Mouse (Mus musculus): Measurements from ENCODE around the gene Cox4i1. TPM values are rescaled to one million over a fixed set of nuclear protein-coding genes. Genes with fewer than 3 reads are reported as not detected.

Cox4i1 gene
- 1,000 to 10,000 TPM; 2,747 to 2,903 TPM for total RNA-seq (2021)
- long read RNA-seq, experiment 1, transcript Cox4i1-205 (5 exons, 765 nt): minor isoform, 60 of 5,531 reads
- long read RNA-seq, experiment 1, transcript Cox4i1-203 (2 exons, 438 nt): minor isoform, 26 of 5,531 reads
- long read RNA-seq, experiment 1, transcript Cox4i1-201 (5 exons, 745 nt): minor isoform, 2,380 of 5,531 reads
- long read RNA-seq, experiment 1, transcript Cox4i1-204 (3 exons, 578 nt): major isoform, 2,836 of 5,531 reads
- long read RNA-seq, experiment 1, partial matches to known transcripts: 170 of 5,531 reads
- long read RNA-seq, experiment 1, other reads (novel, unspliced or antisense): 59 of 5,531 reads
- long read RNA-seq, experiment 2, transcript Cox4i1-201 (5 exons, 745 nt): minor isoform, 2,086 of 6,100 reads
- long read RNA-seq, experiment 2, transcript Cox4i1-203 (2 exons, 438 nt): minor isoform, 18 of 6,100 reads
- long read RNA-seq, experiment 2, transcript Cox4i1-204 (3 exons, 578 nt): major isoform, 3,784 of 6,100 reads
- long read RNA-seq, experiment 2, transcript Cox4i1-205 (5 exons, 765 nt): minor isoform, 45 of 6,100 reads
- long read RNA-seq, experiment 2, partial matches to known transcripts: 93 of 6,100 reads
- long read RNA-seq, experiment 2, other reads (novel, unspliced or antisense): 74 of 6,100 reads

DNA sequence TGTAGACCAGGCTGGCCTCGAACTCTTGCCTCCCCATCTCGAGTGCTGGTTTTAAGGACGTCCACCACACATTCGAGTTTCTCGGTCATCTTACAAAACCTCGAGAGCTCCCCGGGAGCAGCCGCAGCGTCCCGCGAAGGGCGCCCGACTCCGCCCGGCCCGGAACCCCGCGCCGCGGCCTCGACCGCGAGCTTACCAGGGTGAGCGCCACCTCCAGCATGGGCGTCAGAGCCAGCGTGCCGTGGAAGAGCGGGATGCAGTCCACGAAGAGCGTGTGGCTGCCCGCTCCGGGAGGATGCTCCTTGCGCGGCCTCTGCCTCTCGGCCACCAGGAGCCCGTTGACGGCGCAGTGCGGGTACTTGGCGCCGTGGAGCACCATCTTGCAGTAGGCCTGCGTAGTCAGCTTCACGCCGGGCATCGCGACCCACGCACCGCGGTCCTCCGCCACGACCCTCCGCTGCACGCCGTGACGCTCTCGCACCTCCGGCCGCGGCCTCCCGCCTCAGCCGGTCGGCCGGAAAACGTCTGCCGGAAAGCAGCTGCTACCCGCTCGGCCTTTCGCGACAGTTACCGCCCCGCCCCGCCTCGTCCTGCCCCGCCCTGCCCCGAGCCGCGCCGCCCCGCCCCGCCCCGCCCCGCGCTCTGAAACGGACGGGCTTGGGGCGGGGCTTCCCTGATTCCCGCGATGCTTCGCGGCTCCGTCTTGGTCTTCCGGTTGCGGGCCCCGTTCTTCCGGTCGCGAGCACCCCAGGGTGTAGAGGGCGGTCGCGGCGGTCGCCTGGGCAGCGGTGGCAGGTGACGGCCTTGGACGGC, at the start of gene Cox4i1, which contains the start of gene Gm27021:
Gene Cox4i1 (plus strand): TSS at position 662 of the 813 bp plus-strand sequence.
Gene Gm27021 (minus strand): TSS at position 519 of the 813 bp plus-strand sequence.
- peak; percentile 96 for DNase-seq

DNA sequence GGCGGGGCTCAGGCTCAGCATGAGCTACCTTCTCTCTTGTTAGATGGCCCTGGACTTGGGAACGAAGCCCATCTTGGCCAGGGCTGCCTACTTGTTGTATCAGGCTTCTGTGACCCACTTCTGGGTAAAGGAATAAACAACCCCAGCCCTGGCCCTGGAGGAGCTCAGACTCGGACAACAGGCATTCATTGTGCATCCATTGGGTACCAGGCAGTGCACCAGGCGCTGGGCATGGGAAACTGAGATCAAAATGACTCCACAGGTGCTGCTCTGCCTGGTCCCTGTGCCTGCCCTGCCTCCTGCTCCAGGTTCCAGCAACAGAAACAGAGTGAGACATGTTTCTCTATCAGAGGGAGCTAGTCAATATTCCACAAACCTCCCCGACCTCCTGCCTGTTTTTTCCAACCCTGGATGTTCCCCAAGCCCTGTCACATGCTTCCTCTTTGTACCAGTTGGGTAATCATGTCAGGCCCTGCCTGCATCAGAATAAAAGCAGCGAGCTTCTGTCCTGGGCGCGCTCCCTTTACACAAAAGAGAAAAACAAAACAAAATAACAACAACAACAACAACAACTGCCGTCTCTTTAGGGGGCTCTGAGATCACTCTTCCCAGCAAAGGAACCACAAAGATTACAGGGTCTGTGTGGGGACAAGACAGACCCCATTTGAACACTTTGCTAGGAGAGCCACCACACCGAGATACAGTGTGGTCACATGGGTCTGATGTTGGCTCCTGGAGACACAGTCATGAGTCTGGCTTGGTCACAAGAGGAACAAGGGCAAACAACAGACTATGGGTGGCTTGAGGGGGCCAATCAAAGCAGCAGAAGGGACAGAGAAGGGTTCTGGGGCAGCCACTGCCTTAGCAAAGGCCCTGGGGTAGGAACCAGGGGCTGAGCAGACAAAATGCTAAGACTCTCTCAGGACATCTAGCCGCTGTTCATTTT, 48.5 kb upstream of the Cox4i1 start:
- DNase-seq: peak; percentile 62

DNA sequence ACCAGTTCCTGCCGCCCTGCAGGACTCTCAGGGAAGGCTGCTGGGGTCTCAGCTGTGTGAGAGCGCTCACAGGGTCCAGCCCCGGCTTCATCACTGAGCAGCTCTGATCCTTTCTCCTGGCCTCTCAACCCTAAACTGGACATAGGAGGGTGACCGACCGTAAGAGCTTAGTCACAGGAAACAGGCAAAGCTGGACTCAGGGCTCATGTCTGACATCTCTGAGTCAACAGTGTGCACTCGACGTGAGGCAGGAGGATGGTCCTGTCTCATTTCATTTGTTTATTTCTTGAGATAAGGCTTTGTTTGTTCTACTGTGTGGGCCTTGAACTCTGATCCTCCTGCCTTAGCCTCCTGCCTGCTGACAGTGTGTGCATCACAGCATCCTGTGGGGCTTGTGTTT, 47.6 kb upstream of the Cox4i1 start:
- no peak for DNase-seq

DNA sequence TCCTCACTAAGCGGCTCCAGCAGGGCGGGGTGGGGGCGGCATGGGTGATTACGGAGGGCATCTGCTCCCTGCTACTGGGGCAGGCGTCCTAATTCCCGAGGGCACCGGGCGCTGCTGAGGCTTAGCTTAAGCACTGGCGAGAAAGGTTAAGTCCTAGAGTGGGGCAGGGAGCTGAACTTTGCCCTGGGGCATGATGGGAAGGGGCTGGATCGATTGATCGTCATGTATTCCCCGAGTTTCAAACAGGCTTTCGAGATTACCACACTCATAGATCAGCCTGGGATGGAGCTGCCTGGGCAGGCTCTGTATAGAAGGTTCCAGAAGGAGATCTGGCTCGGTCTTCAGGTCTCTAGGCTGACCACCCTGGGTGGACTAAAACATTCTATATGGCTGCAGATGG, 45.9 kb upstream of the Cox4i1 start:
- no peak for DNase-seq

DNA sequence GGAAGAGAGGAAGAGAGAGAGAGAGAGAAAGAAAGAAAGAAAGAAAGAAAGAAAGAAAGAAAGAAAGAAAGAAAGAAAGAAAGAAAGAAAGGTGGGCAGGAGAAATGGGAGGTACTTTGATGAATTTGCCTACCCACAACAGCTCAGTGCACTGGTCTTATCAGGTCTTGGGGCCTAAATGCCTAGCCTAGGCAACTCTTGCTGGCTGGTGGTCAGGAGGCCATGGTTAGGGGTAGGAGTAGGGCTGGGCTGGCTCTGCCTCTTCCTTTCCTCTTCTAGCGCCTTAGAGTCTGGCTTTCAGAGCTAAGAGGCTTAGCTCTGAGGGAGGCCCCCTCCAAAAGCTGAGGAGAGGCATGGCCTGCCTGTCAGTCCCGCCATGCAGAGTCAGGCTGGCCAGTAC, 44.4 kb upstream of the Cox4i1 start:
- no peak for DNase-seq

DNA sequence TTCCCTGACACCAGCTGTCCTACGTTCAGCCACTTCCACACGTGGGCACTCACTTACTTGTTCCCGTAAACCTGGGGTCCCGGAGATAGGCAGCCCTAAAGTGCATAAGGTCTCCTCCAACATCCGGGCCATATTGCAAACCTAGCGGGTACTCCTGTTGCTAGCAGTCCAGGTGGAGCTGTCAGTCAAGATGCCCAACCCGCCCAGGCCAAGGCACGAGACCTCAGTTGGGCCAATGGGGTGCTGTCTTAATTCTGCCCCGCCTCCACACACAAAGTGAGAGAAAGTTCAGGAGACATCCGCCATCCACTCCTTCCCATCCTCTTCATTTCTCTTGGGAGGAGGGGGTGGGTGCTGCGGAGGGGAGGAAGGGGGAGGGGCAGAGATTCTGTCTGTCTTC, 41.6 kb upstream of the Cox4i1 start:
- DNase-seq: no peak

DNA sequence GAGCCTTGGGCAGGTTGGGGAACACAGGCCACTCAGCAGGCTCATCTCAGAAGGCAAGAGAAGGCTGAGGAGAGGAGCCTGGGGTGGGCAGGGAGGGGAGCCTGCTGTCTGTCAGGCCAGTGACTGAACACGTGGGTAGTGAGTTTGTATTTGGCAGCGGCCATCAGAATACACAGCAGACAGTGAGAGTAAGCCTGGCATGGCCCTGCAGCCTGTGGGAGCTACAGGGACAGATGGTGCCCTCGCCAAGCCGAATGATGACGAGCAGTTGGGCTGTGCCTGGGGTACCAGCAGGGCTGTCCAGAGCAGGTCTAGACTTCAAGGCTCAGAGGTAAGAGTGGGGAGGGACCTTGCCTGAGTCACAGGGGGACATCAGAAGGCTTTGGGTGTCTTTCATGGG, 40.7 kb upstream of the Cox4i1 start:
- no peak for DNase-seq

DNA sequence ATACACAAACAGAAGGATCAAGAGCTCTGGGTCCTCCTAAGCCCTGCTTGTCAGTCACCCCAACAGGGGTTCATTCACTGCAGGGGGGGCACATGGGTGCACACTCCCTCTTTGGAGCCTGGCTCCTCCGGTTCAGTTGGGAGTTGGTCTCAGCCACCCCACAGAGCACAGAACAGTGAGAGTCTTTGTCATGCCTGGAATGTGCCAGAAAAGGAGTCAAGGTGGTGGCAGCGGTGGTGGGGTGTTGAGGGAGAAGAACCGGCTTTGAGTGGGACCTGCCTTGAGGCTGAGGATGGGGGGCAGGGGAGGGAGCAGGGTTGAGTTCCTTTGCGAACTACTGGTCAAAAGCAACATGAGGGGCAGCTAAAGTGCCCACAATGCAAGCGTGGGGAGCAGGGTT, 38.0 kb upstream of the Cox4i1 start:
- no peak for DNase-seq

DNA sequence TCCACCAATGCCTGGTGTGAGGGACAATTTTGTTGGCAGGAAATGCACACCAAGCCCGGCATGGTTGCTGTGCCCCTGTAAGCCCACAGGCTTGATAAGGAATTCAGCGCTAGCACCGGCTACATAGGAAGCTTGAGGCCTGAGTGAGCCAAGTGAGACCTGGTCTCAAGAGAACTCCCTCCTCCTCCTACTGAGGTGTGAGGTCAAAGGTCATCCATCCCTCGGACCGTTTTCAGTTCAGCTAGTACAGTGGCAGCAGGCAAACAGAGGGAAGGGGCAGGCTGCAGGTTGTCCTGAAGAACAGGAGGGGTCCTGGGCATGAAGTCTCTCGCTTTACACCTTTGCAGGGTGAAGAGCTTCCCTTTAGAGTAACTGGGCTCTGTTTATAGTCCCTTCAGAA, 37.2 kb upstream of the Cox4i1 start:
- no peak for DNase-seq

DNA sequence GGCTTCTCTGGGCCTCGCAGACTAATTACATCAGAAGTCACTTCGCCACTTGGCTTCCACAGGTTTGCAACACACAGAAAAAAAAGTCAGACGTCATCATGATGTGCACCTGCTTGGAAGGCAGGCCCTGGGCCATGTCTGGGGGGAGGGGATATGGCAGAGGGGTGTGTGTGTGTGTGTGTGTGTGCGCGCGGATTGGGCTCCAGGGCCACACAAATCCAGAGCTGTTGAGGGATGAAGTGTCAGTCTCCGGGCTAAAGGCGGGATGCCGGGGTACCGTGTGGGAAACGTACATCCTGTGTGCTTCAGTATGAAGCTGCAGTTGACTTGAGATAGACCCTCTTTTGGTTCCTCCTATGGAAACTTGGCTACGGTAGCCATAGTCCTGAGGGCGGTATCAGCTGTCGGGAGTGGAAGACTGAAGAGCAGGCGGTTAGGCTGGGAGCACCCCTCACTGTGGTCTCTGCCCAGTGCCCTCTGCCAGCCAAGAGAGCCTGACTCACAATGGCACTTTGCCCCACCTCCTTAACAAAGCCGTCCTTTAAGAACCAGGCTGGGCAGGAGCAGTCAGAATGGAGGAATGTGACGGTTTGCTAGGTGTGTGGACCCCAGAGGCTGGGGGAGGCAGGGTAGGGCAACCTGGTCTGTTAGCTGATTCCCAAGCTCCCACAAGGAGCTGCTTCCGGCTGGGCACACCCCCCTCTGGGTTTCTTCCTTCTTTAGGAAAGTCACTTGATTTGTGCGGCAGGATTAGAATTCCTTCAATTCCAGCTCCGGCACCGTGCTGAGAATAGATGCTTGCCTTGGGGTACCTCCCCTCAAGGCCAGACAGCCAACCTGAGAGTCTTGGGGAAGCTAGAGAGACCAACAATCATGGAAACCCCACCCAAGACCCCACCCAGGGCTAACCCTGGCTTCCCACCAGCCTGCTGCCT, 36.3 kb upstream of the Cox4i1 start:
- DNase-seq: peak; percentile 26

DNA sequence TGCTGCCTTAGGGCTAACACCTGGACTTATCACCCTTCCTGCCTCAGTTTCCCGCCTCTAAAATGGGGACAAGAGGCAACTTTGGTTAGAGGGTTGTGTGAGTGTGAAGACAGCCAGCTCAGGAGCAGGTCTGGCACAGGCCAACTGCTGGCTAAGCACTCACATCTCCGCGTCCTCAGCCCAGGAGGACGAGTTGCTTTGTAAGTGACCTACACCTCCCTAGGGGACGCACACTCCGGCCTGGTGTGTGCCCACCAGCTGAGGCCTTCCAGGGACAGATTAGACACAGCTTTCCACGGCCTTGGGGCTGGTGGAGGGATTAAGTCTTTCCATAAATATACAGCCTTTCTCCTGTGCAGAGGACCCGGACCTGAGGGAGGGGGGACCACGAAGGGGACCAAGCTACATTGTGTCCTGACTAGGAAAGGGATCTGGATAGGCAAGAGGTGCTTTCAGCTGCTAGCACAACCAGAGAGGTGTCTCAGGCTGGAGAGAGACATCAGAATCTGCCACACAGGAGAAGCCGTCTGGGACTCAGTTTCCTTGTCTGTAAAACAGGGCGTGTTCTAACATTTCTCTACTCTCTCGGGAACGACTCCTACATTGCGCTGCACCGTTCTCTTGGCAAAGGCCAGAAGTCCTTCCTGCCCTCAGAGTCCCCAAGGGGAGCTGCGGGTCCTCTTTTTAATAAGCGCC, 34.9 kb upstream of the Cox4i1 start:
- DNase-seq: peak; percentile 39

DNA sequence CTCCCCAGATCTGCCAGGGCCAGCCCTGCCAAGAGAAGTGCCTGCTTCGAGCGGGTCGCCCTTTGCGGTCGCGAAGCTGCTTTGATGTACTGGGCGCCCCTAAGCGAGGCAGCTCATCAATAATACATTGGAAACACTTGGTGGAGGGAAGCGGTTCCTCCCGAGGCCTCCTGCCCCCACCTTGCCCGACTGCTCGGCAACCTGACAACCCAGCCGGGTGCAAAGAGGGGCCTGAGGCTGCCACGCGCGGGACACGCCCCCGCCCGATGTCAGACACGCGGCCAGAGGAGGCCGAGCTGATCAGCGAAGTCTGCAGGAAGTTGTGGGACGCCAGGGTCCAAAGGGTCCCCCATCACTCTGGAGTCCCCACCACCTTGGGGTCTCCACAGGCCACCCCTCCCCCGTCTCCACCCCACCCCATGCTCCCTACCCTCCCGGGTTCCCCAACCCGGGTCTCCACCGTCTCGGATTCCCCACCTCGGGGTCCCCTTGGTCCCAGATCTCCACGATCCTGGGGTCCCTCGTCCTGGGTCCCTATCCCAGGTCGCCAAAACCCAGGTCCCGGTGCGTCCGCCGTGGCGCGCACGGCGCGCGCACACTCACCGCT, 34.3 kb upstream of the Cox4i1 start:
- DNase-seq: peak; percentile 68

DNA sequence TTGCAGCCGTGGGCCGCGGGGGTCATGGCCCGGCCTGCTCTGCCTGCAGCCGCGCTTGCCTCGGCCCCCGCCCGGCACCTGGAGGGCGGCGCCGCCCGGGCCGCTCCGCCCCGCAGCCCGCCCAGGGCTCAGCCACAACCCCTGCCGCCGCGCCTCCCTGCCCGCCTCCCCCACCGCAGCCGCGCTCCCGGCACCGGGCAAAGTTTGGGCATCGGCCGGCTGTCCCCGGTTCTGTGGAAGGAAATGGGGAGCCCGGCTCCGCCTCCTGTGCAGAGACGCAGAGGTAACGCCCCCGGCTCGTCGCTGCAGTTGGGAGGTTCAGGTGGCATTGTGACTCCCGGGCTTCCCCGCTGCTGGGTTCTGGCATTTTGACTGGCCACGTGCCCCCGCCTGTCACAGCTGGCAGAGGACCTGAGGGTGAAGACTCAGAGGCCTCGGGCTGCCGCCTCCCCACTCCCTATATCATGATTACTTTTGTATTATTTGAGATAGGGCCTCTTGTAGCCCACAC, 33.6 kb upstream of the Cox4i1 start:
- peak; percentile 87 for DNase-seq

DNA sequence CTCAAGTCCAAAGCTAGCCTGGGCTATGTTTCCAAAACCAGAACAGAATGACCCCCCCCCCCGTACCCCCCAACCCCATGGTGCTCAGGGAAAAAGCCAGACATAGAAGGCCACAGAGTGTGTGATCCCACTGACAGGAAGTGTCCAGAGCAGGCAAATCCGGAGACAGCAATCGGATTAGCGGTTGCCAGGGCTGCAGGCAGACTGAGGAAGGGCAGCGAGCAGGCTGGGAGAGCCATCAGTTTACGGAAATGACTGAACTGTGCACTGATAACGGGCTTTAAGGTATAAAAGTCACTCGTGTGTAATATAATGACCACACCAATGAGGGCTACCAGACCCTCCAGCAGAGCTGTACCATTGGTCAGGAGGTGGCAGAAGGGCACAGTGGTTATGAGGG, 26.8 kb upstream of the Cox4i1 start:
- DNase-seq: no peak

DNA sequence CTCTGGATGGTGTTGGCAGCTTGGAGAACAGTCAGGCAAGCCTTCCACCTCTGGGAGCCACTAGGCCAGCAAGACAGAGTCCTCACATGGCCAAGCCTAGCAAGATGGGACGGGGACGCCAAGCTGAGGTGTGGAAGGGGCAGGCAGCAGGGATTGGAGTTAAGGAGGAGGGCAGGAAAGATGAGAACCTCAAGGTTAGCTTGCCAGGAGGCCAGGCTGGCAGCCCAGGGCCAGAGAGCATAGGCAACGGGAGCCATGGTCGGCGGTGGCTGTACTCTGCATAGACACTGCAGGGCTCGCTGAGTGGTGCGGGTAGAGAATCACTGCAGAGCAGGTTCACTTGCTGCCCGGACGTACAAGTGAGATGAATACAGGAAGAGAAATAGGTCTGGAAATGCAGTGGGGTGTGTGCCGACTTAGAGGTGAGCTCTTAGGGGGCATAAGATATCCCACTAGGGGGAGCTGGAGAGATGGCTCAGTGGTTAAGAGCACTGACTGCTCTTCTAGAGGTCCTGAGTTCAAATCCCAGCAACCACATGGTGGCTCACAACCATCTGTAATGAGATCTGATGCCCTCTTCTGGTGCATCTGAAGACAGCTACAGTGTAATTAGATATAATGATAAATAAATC, 25.9 kb upstream of the Cox4i1 start:
- DNase-seq: no peak

DNA sequence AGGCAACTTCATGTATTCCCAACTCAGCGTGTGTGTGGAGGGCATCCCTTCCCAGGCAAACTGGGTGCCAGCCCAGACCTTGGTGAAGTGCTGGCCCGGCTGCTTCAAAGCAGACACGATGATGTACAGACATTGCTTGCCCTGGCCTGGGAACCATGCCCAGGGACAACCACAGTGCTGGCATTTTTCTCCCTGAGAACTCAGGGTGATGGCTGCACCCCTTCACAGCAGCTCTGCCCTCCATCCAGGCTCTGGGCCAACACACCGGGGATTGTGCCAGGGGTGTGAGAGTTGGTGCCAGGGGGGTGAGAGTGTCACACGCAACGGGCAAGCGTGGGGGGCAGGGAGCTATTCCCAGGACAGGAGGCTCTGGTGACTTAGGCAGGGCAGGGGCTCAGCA, 23.4 kb upstream of the Cox4i1 start:
- peak; percentile 93 for DNase-seq

DNA sequence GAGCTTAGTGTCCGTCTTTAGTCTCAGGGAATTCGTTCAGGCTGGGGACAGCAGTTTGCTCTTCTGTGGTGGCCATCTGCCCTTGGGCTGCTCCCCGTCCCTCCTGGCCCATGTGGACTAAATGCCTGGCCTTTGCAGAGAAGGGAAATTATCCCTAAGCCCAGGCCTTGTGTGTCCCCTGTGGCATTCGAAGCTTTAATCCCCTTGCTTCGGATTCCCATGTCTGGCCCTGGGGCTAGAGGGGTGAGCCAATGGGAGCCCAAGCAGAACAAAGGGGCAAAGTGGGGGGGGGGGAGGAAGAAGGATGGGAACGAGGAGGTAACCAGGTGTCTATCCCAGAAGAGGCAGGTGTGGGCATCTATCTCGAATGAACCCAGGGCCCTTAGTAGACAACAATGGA, 20.5 kb upstream of the Cox4i1 start, which contains the start of gene 1190005I06Rik:
Gene 1190005I06Rik (minus strand): TSS at position 101 of the 400 bp plus-strand sequence.
- no peak for DNase-seq

DNA sequence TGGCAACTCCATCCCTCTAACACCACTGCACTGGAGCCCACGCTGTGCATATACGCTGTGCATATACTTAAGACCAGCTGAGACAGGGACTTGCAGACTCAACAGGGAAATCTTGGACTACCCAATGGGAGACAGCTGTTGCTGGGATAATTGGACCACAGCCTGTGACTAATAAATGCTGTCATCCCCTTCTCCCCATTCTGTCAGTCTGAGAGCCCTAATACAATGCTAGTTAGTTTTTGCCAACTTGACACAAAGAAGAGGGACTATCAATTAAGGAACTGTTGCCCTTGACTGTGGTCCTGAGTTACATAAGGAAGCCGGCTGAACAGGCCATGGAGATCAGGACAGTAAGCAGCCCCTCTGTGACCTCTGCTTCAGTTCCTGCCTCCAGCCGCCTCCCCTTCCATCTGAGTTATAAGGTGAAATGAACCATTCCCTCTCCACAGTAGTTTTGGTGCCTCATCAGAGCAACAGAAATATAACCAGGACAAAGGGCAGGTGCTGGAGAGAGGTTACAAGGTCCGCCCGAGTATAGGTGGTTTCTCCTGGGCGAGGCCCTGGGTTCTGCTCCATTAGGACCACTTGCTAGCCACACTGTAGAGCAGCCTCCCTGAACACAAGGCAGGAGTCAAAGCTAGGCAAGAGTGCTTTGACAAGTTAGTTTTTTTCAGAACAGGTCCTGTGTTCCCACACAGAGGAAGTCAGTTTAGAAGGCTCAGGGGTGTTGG, 11.5 kb upstream of the Cox4i1 start:
- no peak for DNase-seq

Measured in adrenal gland, postnatal 10 days (tissue).